Mouse (Mus musculus): Measurements from ENCODE around the gene Zdhhc17.

The Zdhhc17 gene

GRCm38 (mm10) chr10:110933584-110933983 is 76.4 kb downstream of the Zdhhc17 start:
- TF ChIP-seq CTCF (conservative IDR thresholded peaks at IDR 0.05; ENCODE audit: low read length) (no peak), POU5F1 (IDR thresholded peaks at IDR 0.05; ENCODE audit: borderline replicate concordance, low read length) (no peak), NANOG (IDR thresholded peaks at IDR 0.05; ENCODE audit: borderline replicate concordance, low read length) (no peak)
- Histone ChIP-seq H3K4me1 (replicated peaks; ENCODE audit: low read depth, low read length) (peaks cover 65% of the 10 kb centered on the region), H3K4me3 (replicated peaks; ENCODE audit: low read length) (no peak overlapping the region), H3K36me3 (ENCODE audit: insufficient read depth, low read length) (peaks cover 61% of the 10 kb centered on the region), H3K27me3 (ENCODE audit: insufficient read depth, low read length) (no peaks in the 10 kb centered on the region), H3K9me3 (ENCODE audit: low read length) (no peaks in the 10 kb centered on the region)

- Histone ChIP-seq H3K9me3 (ENCODE audit: low read length) (no peaks in the 10 kb centered on the region), H3K4me1 (replicated peaks; ENCODE audit: low read depth, low read length) (peaks cover 74% of the 10 kb centered on the region), H3K4me3 (replicated peaks; ENCODE audit: low read length) (peak overlapping the region; percentile 62), H3K36me3 (ENCODE audit: insufficient read depth, low read length) (peaks cover 61% of the 10 kb centered on the region), H3K27me3 (ENCODE audit: insufficient read depth, low read length) (no peaks in the 10 kb centered on the region)
- TF ChIP-seq CTCF (conservative IDR thresholded peaks at IDR 0.05; ENCODE audit: low read length) (no peak), NANOG (IDR thresholded peaks at IDR 0.05; ENCODE audit: borderline replicate concordance, low read length) (no peak), POU5F1 (IDR thresholded peaks at IDR 0.05; ENCODE audit: borderline replicate concordance, low read length) (no peak)
Measured at GRCm38 (mm10) chr10:110931913-110932560, 77.9 kb downstream of the Zdhhc17 start.

- peaks cover 81% of the 10 kb centered on the region for H3K4me1 ChIP-seq (replicated peaks; ENCODE audit: low read depth, low read length)
- TF ChIP-seq NANOG (IDR thresholded peaks at IDR 0.05; ENCODE audit: borderline replicate concordance, low read length), result peak; percentile 38; the same call in 1 of the 2 replicates
- no peak for TF ChIP-seq CTCF (conservative IDR thresholded peaks at IDR 0.05; ENCODE audit: low read length)
- TF ChIP-seq POU5F1 (IDR thresholded peaks at IDR 0.05; ENCODE audit: borderline replicate concordance, low read length), result no peak
- peaks cover 61% of the 10 kb centered on the region for H3K36me3 ChIP-seq (ENCODE audit: insufficient read depth, low read length)
- H3K4me3 ChIP-seq (replicated peaks; ENCODE audit: low read length), result peak overlapping the region; percentile 62
- H3K9me3 ChIP-seq (ENCODE audit: low read length), result no peaks in the 10 kb centered on the region
- no peaks in the 10 kb centered on the region for H3K27me3 ChIP-seq (ENCODE audit: insufficient read depth, low read length)
Measured at GRCm38 (mm10) chr10:110931161-110931912, 78.6 kb downstream of the Zdhhc17 start.

GRCm38 (mm10) chr10:110929756-110930155 is 80.2 kb downstream of the Zdhhc17 start:
- no peaks in the 10 kb centered on the region for H3K9me3 ChIP-seq (ENCODE audit: low read length)

GRCm38 (mm10) chr10:110927491-110927890 is 82.4 kb downstream of the Zdhhc17 start:
- peaks cover 92% of the 10 kb centered on the region for H3K4me1 ChIP-seq (replicated peaks; ENCODE audit: low read depth, low read length)
- H3K4me3 ChIP-seq (replicated peaks; ENCODE audit: low read length), result 0 out of 2 replicates have a peak overlapping the region, but pooled peaks have one; percentile 13
- no peaks in the 10 kb centered on the region for H3K9me3 ChIP-seq (ENCODE audit: low read length)
- peaks cover 59% of the 10 kb centered on the region for H3K36me3 ChIP-seq (ENCODE audit: insufficient read depth, low read length)
- H3K27me3 ChIP-seq (ENCODE audit: insufficient read depth, low read length), result no peaks in the 10 kb centered on the region
- no peak for TF ChIP-seq POU5F1 (IDR thresholded peaks at IDR 0.05; ENCODE audit: borderline replicate concordance, low read length)
- TF ChIP-seq NANOG (IDR thresholded peaks at IDR 0.05; ENCODE audit: borderline replicate concordance, low read length), result no peak

More at GRCm38 (mm10) chr10:110929756-110930155, 80.2 kb downstream of the Zdhhc17 start:
- peaks cover 62% of the 10 kb centered on the region for H3K36me3 ChIP-seq (ENCODE audit: insufficient read depth, low read length)
- H3K4me1 ChIP-seq (replicated peaks; ENCODE audit: low read depth, low read length), result peaks cover 92% of the 10 kb centered on the region
- peak overlapping the region; percentile 24 for H3K4me3 ChIP-seq (replicated peaks; ENCODE audit: low read length)
- no peaks in the 10 kb centered on the region for H3K27me3 ChIP-seq (ENCODE audit: insufficient read depth, low read length)
- TF ChIP-seq CTCF (conservative IDR thresholded peaks at IDR 0.05; ENCODE audit: low read length) (no peak), NANOG (IDR thresholded peaks at IDR 0.05; ENCODE audit: borderline replicate concordance, low read length) (no peak), POU5F1 (IDR thresholded peaks at IDR 0.05; ENCODE audit: borderline replicate concordance, low read length) (no peak)

GRCm38 (mm10) chr10:110922612-110923011 is 87.3 kb downstream of the Zdhhc17 start:
- Histone ChIP-seq H3K36me3 (ENCODE audit: insufficient read depth, low read length) (peaks cover 46% of the 10 kb centered on the region), H3K4me1 (replicated peaks; ENCODE audit: low read depth, low read length) (peaks cover 79% of the 10 kb centered on the region), H3K4me3 (replicated peaks; ENCODE audit: low read length) (peak overlapping the region; percentile 95), H3K27me3 (ENCODE audit: insufficient read depth, low read length) (no peaks in the 10 kb centered on the region), H3K9me3 (ENCODE audit: low read length) (peaks cover 13% of the 10 kb centered on the region)
- TF ChIP-seq NANOG (IDR thresholded peaks at IDR 0.05; ENCODE audit: borderline replicate concordance, low read length) (no peak), POU5F1 (IDR thresholded peaks at IDR 0.05; ENCODE audit: borderline replicate concordance, low read length) (no peak), CTCF (conservative IDR thresholded peaks at IDR 0.05; ENCODE audit: low read length) (no peak)

- H3K9me3 ChIP-seq (ENCODE audit: low read length), result peaks cover 20% of the 10 kb centered on the region
- no peak for TF ChIP-seq CTCF (conservative IDR thresholded peaks at IDR 0.05; ENCODE audit: low read length)
- H3K27me3 ChIP-seq (ENCODE audit: insufficient read depth, low read length), result no peaks in the 10 kb centered on the region
- H3K36me3 ChIP-seq (ENCODE audit: insufficient read depth, low read length), result peaks cover 39% of the 10 kb centered on the region
- peaks cover 71% of the 10 kb centered on the region for H3K4me1 ChIP-seq (replicated peaks; ENCODE audit: low read depth, low read length)
- peak overlapping the region; percentile 95 for H3K4me3 ChIP-seq (replicated peaks; ENCODE audit: low read length)
Measured at GRCm38 (mm10) chr10:110921890-110922289, 88.0 kb downstream of the Zdhhc17 start.

GRCm38 (mm10) chr10:110920368-110920950 is 89.5 kb downstream of the Zdhhc17 start:
- H3K36me3 ChIP-seq (ENCODE audit: insufficient read depth, low read length), result peaks cover 24% of the 10 kb centered on the region
- peak overlapping the region; percentile 95 for H3K4me3 ChIP-seq (replicated peaks; ENCODE audit: low read length)
- TF ChIP-seq CTCF (conservative IDR thresholded peaks at IDR 0.05; ENCODE audit: low read length) (no peak), POU5F1 (IDR thresholded peaks at IDR 0.05; ENCODE audit: borderline replicate concordance, low read length) (no peak), NANOG (IDR thresholded peaks at IDR 0.05; ENCODE audit: borderline replicate concordance, low read length) (no peak)
- peaks cover 33% of the 10 kb centered on the region for H3K9me3 ChIP-seq (ENCODE audit: low read length)
- peaks cover 57% of the 10 kb centered on the region for H3K4me1 ChIP-seq (replicated peaks; ENCODE audit: low read depth, low read length)
- H3K27me3 ChIP-seq (ENCODE audit: insufficient read depth, low read length), result no peaks in the 10 kb centered on the region
